Mouse (Mus musculus): ENCODE data around the gene Pphln1.

Gene Pphln1

GRCm38 (mm10) chr15:93433811-93434210 is 35.7 kb downstream of the Pphln1 start:
- no peak for ATAC-seq (ENCODE audit: low TSS enrichment)

- ATAC-seq (ENCODE audit: low TSS enrichment): no peak
These were observed 37.8 kb downstream of the Pphln1 start for GRCm38 (mm10) chr15:93435998-93436397.

GRCm38 (mm10) chr15:93438663-93439062 is 40.5 kb downstream of the Pphln1 start:
- ATAC-seq (ENCODE audit: low TSS enrichment): peak; percentile 93

- no peak for ATAC-seq (ENCODE audit: low TSS enrichment)
These were observed 44.1 kb downstream of the Pphln1 start for GRCm38 (mm10) chr15:93442271-93442670.

GRCm38 (mm10) chr15:93443676-93444075 is 45.5 kb downstream of the Pphln1 start:
- ATAC-seq (ENCODE audit: low TSS enrichment): no peak

GRCm38 (mm10) chr15:93448862-93449261 is 50.7 kb downstream of the Pphln1 start:
- ATAC-seq (ENCODE audit: low TSS enrichment): no peak

GRCm38 (mm10) chr15:93453296-93453695 is 55.1 kb downstream of the Pphln1 start:
- no peak for ATAC-seq (ENCODE audit: low TSS enrichment)

- ATAC-seq (ENCODE audit: low TSS enrichment): no peak
These were observed 57.9 kb downstream of the Pphln1 start for GRCm38 (mm10) chr15:93456005-93456404.

- ATAC-seq (ENCODE audit: low TSS enrichment): no peak
These were observed 61.3 kb downstream of the Pphln1 start for GRCm38 (mm10) chr15:93459422-93459821.

GRCm38 (mm10) chr15:93461066-93461465 is 62.9 kb downstream of the Pphln1 start:
- no peak for ATAC-seq (ENCODE audit: low TSS enrichment)

GRCm38 (mm10) chr15:93471651-93472050 is 73.5 kb downstream of the Pphln1 start:
- ATAC-seq (ENCODE audit: low TSS enrichment): peak; percentile 75

- no peak for ATAC-seq (ENCODE audit: low TSS enrichment)
These were observed 73.9 kb downstream of the Pphln1 start for GRCm38 (mm10) chr15:93472089-93472488.

GRCm38 (mm10) chr15:93474277-93474676 is 76.1 kb downstream of the Pphln1 start:
- ATAC-seq (ENCODE audit: low TSS enrichment): peak; percentile 96

- ATAC-seq (ENCODE audit: low TSS enrichment): no peak
These were observed 77.5 kb downstream of the Pphln1 start for GRCm38 (mm10) chr15:93475688-93476087.

GRCm38 (mm10) chr15:93477729-93478128 is 79.6 kb downstream of the Pphln1 start:
- no peak for ATAC-seq (ENCODE audit: low TSS enrichment)

- no peak for ATAC-seq (ENCODE audit: low TSS enrichment)
These were observed 80.5 kb downstream of the Pphln1 start for GRCm38 (mm10) chr15:93478676-93479075.

GRCm38 (mm10) chr15:93479445-93479844 is 81.3 kb downstream of the Pphln1 start:
- peak; percentile 94 for ATAC-seq (ENCODE audit: low TSS enrichment)

- no peak for ATAC-seq (ENCODE audit: low TSS enrichment)
These were observed 83.0 kb downstream of the Pphln1 start for GRCm38 (mm10) chr15:93481112-93481511.

- no peak for ATAC-seq (ENCODE audit: low TSS enrichment)
These were observed 86.1 kb downstream of the Pphln1 start for GRCm38 (mm10) chr15:93484261-93484710.

- no peak for ATAC-seq (ENCODE audit: low TSS enrichment)
These were observed 87.1 kb downstream of the Pphln1 start for GRCm38 (mm10) chr15:93485252-93485651.

GRCm38 (mm10) chr15:93486066-93486465 is 87.9 kb downstream of the Pphln1 start:
- no peak for ATAC-seq (ENCODE audit: low TSS enrichment)

- no peak for ATAC-seq (ENCODE audit: low TSS enrichment)
These were observed 91.4 kb downstream of the Pphln1 start for GRCm38 (mm10) chr15:93489597-93489996.

- no peak for ATAC-seq (ENCODE audit: low TSS enrichment)
These were observed 96.5 kb downstream of the Pphln1 start for GRCm38 (mm10) chr15:93494700-93495099.

GRCm38 (mm10) chr15:93499866-93500265 is 101.7 kb downstream of the Pphln1 start:
- no peak for ATAC-seq (ENCODE audit: low TSS enrichment)

- ATAC-seq (ENCODE audit: low TSS enrichment): no peak
These were observed 104.6 kb downstream of the Pphln1 start for GRCm38 (mm10) chr15:93502703-93503102.
